Mouse (Mus musculus) layer of hippocampus, adult 9-11 months (tissue): ENCODE measurements around the gene Upk3b.

ENCODE experiments used
- DNase-seq: peaks from one replicate; pipeline ENCODE4 v3.0.0; 2022

The Upk3b gene

GRCm38 (mm10) chr5:136038258-136039214 is at the start of gene Upk3b:
TSS of gene Upk3b (plus strand) at chr5:136038496.
- DNase-seq, result no peak

- DNase-seq, result no peak
Measured at GRCm38 (mm10) chr5:135990601-135991000, 47.7 kb upstream of the Upk3b start.

DNA sequence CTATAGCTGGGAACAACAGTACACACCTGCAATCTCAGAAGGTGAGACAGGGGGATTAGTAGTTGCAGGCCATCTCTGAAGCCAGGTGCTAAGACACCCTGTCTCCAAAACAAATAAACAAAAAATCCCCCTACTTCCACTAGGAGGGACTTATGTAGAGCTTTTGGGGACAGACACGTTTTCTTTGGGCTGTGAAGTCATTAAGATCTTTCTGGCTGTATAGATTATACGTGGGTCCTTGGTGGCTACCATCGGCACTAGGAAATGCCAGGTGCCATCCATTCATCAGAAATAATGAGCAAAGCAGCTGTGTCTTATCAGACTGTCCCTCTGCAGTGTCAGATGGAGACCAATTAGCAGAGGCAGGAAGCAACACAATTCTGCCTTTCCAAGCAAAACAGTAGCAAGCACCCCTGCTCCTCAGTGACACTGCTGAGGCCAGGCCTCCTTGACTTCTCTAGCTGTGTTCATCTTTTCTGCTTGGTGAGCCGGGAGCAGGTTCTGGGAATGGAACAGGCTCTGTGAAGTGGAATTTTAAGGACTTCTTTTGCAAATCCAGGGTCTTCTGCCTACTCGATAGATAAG is 44.8 kb upstream of the Upk3b start:
- DNase-seq, result no peak

GRCm38 (mm10) chr5:135994335-135994724 is 44.0 kb upstream of the Upk3b start:
- DNase-seq, result no peak

GRCm38 (mm10) chr5:135994725-135995687 is 43.3 kb upstream of the Upk3b start, which contains the start of gene Dtx2:
TSS of gene Dtx2 (plus strand) at chr5:135994800.
- peak; percentile 91 for DNase-seq

DNA sequence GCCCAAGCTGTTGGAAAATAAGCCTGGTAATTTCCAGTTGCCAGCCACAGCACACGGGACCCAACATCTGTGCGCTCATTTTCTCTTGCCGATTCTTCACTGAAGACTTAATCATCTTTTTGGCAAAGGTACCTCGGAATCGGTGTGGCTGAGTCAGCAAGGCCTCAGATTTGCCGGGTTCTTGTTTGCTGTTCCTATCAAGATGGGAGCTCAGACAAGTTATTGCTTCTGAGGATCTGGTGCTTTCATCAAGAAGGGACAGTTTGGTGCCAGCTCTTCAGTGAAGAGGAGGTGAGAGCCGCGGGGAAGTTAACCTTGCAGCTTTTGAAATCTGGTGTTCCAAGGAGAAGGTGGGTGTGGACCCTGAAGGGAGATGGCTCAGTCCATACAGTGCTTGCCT is 42.1 kb upstream of the Upk3b start:
- no peak for DNase-seq

GRCm38 (mm10) chr5:136001222-136001621 is 37.1 kb upstream of the Upk3b start:
- no peak for DNase-seq

- DNase-seq, result no peak
Measured at GRCm38 (mm10) chr5:136002325-136002724, 36.0 kb upstream of the Upk3b start.

GRCm38 (mm10) chr5:136002751-136003151 is 35.5 kb upstream of the Upk3b start:
- no peak for DNase-seq

DNA sequence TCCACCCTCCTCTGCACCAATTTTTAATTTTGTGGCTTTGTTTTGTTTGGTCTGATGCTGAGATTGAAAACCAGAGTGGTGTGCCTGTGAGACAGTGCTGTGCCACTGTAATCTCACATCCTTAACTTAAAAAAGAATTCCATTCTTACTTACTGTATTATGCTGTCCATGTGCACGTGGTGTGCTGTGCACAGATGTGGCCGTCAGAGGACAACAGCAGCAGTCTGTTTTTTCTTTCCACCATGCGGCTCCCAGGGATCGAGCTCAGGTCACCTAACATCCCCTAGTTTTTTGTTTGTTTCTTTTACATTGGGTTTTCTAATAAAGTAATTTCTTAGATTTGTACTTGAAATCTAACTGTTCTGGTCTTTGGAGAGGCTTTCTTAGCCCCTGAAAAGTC is 33.8 kb upstream of the Upk3b start:
- no peak for DNase-seq

- DNase-seq, result no peak
Measured at GRCm38 (mm10) chr5:136007745-136008144, 30.6 kb upstream of the Upk3b start.

GRCm38 (mm10) chr5:136014877-136015276 is 23.4 kb upstream of the Upk3b start:
- no peak for DNase-seq

DNA sequence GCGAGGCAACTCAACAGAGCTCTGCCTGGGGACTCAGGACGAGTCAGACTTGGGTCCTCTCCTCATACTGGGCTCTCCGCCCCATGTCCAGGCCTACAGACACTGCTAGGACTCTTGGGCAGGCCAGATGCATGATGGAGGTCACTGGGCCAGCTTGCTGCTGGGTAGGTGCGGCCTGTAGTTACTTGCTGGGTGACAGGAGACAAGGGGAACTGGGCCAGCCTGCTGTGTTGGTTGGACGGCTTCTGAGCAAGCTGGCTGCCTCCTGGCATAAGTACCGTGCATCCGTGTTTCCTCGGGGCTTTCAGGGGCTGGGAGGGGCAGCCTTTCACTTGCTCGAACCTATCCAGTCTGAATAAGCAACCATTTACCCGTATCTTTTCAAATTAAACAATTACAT is 22.7 kb upstream of the Upk3b start:
- no peak for DNase-seq

DNA sequence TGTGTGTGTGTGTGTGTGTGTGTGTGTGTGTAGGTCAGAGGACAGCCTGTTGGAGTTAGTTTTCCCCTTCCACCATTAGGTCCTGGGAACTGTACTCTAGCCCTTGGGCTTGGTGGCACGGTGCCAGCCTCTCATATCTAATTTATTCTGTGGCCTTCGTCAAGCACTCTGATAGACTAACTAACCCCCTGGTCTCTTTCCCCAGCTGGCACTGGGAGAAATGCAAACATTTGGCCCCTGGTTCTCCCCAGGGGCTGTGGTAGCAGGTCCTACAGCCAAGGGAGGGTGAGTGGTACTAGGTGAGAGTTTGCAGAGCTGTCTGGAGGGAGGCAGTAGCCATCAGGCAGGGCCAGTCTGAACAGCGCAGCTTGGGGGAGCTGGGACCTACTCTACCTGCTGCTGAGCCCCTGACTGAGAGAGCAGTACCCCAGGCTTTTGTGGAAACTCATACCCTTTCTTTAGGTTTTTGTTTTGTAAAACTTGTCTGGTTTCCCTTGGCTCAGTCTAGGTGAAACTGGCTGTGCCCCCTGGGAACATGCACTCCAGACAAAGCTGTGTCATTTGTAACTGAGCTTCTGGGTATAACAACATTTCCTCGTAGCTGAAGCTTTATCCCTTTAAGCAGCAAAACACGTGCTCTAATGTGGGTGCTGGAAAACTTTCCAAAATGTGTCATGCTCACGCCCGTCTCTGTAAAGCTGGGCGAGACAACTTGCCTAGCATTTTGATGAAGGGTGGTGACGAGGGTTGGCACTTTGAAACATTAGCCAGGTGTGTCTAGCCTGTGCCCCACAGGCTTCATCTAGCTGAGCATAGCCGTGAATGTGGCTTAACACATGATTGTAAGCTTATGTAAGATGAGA is 22.1 kb upstream of the Upk3b start:
- no peak for DNase-seq

DNA sequence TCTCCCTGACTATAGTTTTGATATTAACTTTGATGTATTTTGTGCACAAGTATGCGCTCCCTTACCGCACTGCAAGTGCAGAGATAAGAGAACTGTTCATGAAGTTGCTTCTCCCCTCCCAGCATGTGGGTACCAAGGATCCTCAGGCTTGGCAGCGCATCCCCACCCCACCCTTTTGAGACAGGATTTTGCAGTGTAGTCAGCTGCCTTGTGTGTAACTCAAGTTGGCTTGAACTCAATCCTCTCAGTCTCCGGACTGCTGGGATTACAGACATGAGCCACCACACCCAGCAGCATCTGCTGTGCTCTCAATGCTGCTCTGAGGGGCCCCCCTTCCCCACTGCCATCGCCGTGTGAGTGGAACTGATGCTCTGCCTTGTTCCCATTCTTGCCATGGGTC is 21.0 kb upstream of the Upk3b start:
- DNase-seq, result no peak

- DNase-seq, result no peak
Measured at GRCm38 (mm10) chr5:136018726-136019125, 19.6 kb upstream of the Upk3b start.

DNA sequence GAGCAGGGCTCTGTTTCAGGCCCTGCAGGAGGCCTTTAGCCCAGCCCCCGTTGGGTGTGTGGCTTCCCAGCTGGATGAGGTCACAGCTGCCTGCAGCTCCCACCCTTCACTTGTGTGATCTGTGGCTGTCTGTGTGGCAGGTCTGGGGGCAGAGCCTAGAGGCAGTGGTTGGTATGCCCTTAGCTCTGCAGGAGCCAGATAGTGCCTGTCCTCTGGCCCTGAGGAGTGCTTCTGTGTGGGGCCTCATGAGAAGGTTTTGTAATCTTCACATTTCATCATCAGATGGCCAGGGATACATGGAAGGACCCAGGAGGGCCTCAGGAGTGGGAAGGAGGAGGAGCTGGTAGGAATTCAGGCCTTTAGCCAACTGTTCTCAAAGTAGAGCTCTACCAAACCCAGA is 18.4 kb upstream of the Upk3b start:
- no peak for DNase-seq

GRCm38 (mm10) chr5:136025712-136026111 is 12.6 kb upstream of the Upk3b start:
- no peak for DNase-seq

GRCm38 (mm10) chr5:136026859-136027258 is 11.4 kb upstream of the Upk3b start:
- peak; percentile 30 for DNase-seq

DNA sequence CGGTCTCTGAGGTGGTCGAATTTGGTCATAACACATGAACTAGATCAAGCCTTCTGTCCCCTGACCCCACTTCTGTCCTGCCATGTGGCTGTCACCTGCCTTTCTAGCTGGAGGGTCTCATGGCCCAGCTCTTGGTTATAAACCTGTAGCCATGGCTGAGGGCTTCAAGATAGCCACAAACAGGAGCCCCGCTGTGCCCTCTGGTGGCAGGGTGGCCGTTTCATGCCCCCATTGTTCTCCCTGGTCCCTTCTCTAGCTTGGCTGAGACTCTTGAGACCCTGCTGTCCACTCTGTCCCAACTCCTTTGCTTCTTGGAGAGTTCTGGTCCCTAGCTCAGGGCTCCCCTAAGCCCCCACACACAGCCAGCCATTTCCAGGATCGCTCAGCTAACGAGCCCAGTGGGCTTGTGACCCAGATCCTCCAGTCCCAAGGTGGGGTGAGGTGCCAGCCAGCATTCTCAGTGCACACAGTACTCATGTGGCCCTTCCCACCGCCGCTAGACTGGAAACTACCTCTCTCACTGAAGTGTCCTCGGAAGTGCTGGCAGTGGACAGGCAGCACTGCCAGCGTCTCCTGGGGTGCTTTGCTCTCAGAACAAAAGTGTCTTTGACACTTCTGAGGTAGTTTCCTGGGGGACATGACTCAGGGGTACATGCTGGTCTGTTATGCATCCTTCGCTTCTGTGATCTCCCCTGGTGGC is 10.5 kb upstream of the Upk3b start:
- no peak for DNase-seq

DNA sequence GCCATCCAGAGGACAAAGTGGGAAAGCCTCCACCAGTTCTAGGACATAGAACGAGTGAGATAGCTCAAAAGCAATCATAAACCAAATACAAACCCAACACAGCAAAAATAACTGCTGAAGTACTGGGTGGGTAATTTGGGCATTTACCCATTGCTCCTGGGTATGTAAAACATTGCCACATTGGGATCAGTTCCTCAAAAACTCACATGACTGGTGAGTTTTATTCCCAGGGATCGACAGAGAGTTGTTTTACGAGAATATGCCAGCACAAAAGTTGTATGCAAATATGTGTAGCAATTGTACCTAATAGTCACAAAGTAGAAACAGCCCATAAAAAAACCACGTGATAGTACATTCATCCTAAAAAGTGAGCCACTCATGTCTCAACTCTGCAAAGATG is 3.4 kb upstream of the Upk3b start:
- no peak for DNase-seq
